Mouse (Mus musculus) gastrocnemius, postnatal 14 days (tissue): ENCODE measurements around the gene Flot1. TPM values are rescaled to one million over a fixed set of nuclear protein-coding genes. Genes with fewer than 3 reads are reported as not detected.
A peak's percentile ranks its signal among the peaks of the same experiment; 100 is the strongest.

Experiments used
- DNase-seq: peaks from one replicate; pipeline ENCODE4 v3.0.0; 2021; ENCODE audit warnings: mixed read lengths
- intact Hi-C: fragments of 180-260 bp; cut with DNase I; formaldehyde crosslinking; loops from one replicate; pipeline ENCODE4 v1.15.1; 2025; ENCODE audit warnings: low total_unique reads
- total RNA-seq, 2 experiments: library from RNA; stranded (reverse); gene quantifications; 2 replicates each; pipeline ENCODE4 v1.2.3; 2021

Gene Flot1
- total RNA-seq, 2 experiments from 2014 or later = 39.2 to 40.3 TPM

GRCm38 (mm10) chr17:35861198-35861857 is 38.3 kb downstream of the Flot1 start, which contains the start of gene Nrm:
TSS of gene Nrm (plus strand) at chr17:35861318.
- DNase-seq = peak; percentile 91
- intact Hi-C loops = no loop called here

- DNase-seq = no peak
- intact Hi-C loops = no loop called here
Measured at GRCm38 (mm10) chr17:35864832-35865353, 41.9 kb downstream of the Flot1 start.

- intact Hi-C loops = no loop called here
- DNase-seq = peak; percentile 89
Measured at GRCm38 (mm10) chr17:35865481-35866280, 42.7 kb downstream of the Flot1 start, which contains the start of gene Ppp1r18. TSS of gene Ppp1r18 (plus strand) at chr17:35865593.

- DNase-seq = peak; percentile 79
- intact Hi-C loops = no loop called here
Measured at GRCm38 (mm10) chr17:35866281-35866831, 43.3 kb downstream of the Flot1 start.

DNA sequence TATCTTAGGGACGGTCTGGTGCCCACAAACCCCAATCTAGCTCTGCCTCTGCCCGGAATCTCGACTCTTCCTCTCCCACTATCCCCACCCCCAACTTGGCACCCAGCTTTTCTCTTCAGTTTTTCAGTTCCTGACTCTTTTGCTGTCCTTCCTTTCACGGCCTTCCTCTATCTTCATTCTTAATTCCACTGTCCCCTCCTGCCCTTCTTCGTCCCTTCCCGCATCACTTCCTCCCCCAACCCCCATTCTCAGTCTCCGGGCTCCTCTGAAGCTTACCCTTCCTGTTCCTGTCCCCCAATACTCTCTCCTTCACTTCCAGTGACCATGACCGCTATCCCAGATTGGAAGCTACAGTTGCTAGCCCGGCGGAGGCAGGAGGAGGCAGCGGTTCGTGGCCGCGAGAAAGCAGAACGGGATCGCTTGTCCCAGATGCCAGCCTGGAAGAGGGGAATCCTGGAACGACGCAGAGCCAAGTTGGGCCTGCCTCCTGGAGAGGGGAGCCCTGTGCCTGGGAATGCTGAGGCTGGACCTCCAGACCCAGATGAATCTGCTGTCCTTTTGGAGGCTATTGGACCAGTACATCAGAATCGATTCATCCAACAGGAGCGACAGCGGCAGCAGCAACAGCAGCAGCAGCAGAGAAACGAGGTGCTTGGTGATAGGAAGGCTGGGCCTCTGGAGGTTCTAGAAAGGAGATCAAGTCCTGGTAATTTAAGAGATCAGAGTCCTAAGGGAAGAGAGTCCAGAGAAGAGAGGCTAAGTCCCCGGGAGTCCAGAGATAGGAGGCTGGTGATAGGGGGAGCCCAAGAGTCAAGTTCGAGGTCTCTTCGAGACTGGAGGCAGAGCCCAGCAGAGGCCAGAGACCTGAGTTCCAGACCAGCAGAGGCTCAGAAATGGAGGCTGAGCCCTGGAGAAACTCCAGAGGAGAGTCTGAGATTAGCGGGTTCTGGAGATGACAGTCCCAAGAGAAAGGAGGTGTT is 44.2 kb downstream of the Flot1 start:
- intact Hi-C loops = no loop called here
- no peak for DNase-seq

- intact Hi-C loops = no loop called here
- DNase-seq = peak; percentile 44
Measured at GRCm38 (mm10) chr17:35868165-35868820, 45.3 kb downstream of the Flot1 start.

GRCm38 (mm10) chr17:35868961-35869345 is 45.9 kb downstream of the Flot1 start:
- no peak for DNase-seq
- intact Hi-C loops = no loop called here

DNA sequence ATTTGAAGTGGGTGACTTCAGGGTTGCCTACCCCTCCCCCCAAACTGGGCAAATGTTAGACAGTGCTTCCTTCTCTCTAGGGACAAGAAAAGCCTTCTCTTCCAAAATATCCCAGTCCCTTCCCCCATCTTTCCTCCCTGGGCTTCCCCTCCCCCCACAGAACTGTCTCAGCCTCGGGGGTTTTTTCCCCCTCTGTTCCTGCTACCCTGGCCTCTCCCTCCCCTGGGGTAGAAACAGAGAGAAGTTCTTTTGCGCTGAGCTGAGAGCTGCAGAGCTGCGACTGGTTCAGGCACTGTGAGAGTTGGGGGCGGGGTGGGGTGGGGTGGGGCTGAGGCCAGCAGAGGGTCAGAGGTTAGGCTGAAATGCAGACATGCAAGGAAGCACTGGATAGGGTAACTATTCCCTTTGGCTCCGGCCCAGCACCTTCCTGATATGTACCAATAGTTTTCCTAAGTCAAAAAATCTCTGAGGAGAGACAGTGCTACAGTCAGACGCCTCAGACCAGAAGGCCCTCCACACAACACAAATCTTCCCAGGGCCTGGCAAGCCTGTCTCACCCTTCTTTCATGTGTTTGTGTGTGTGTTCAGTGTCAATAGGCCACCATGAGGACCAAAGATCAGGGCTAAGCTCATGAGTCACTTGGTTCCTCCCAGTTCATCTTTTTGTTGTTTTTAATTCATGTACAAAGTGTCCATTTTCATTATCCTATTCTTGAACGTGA is 46.5 kb downstream of the Flot1 start:
- peak; percentile 54 for DNase-seq
- intact Hi-C loops = no loop called here

DNA sequence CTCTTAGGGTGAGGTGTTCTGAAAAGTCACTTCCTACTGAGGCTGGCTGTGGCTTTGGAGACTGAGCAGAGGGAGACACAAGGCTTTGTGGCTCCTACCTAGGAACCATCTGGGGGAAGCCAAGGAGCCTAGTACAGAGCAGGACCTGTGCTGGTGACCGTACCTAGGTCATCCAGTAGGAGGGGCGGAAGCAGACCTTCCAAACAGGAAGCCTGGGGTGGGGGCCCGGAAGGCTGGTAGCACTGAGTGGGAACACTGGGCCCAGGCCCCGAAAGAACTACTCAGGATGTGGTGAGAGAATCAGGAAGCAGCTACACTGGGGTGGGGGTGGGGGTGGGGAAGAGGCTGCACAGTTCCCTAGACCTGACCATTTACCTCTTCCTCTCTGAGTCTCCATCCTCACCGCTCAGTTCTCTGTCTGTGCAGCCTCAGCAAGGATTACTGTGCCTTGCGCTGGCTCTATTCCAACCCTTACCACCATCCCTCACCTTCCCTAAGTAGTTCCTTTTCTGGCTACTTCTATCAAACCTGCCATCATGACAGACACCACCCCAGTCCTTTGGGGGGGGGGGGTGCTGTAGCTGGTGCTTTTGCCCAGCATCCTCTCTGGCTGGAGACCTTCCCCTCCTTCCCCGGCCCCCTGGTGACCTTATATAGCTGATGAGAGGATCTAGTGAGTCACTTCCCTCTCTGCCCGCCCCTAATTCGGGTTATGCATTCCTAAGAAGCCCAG is 47.3 kb downstream of the Flot1 start:
- peak; percentile 60 for DNase-seq
- intact Hi-C loops = no loop called here

DNA sequence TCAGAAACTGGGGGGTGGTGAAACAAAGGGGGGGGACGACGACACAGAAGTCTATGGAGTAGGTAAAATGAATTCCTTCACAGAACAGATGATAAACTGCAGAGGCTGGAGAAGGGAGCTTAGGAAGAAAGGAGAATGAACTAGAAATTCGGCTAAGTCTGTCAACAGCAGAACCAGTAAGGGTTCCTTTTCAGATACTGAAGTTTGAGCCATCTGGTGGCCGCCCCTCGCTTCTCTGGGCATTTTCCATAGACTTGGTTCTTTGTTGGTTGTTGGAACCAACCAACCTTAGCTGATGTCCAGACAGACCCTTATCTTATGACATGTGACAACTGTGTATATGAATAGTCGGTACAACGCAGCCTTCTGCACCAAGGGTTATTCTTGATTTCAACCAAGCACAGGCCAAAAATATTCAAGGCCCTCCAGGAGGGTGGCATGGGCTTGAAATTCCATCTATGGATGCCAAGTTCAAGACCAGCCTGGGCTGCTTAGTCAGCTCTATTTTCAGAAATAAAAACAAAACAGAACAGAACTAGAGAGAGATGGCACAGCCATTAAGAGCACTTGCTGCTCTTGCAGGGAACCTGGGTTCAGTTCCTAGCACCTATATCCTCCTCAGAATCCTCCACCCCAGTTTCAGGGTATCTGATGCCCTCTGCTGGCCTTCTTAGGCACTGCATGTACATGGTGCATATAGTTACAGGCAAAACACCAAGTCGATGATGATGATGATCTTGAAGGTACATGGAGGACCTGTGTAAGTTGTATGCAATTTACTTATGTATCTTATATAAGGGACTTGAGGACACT is 48.1 kb downstream of the Flot1 start:
- DNase-seq = no peak

DNA sequence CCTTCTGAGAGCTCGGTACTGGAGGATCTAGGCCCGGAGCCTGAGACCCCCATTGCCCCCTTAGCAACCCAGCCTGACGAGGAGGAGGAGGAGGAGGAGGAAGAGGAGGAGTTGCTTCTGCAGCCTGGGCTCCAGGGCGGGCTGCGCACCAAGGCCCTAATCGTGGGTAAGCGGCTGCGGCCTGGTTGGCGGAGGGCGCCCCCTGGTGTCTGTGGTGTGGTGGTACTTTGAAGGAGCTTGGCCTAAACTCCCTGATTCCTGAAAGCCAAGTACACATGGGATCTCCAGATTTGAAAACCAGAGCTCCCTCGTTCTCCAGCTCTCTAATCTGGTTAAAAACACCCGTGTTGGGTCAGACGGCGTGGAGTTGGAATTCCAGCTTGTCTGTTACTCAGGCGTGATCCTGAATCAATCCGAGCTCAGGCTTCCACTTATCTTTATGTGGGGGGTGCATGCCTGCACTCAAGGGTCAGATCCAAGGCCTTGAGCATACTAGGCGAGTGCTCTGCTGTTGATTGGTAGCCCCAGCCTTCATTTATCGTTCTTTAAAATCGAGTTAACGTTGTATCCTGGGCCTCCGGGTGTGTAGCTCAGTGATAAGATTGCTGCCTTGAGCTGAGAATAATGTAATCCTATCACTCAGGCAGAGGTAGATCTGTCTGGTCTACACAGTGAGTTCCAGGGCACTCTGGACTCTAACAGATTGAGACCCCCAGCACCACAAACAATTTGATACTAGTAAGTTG is 50.9 kb downstream of the Flot1 start:
- peak; percentile 90 for DNase-seq
- intact Hi-C loops = loop anchor here (2.0 kb wide), 1 partner anchor 39 kb away; no protein-coding TSS in a partner anchor

More for the DNA sequence above, 48.1 kb downstream of the Flot1 start:
- intact Hi-C loops = no loop called here

GRCm38 (mm10) chr17:35874721-35875120 is 51.7 kb downstream of the Flot1 start:
- no peak for DNase-seq
- intact Hi-C loops = no loop called here

DNA sequence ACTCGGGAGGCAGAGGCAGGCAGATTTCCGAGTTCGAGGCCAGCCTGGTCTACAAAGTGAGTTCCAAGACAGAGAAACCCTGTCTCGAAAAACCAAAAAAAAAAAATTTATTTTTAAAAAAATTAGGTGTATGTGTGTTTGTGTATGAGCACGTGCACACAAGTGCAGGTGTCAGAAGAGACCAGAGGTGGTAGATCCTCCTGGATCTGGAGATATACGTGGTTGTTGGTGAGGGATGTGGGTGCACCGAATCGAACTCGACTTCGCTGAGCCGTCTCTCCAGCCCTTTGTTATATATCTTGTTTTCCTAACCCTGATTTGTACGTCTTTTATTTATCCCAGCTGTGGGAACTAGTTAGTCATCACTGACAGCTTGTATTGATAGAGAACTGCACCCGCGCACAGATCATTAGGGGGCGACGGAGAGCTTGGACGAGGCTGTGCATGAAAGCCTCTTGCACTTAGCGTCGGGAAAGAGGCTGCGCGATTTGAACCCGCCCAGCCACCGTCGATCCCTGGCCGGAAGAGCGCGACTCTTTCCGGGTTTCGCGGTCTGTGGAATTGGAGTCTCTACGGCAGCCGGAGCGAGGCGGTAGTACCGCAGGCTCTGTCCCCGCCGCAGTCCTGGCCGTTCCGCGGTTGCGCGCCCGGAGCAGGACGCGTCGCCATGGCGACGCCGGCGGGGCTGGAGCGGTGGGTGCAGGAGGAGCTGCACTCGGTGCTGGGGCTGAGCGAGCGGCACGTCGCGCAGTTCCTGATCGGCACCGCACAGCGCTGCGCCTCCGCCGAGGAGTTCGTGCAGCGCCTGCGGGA is 56.4 kb downstream of the Flot1 start, which contains the start of gene Dhx16:
Dhx16 (plus strand) TSS at position 575 of the 813 bp plus-strand sequence.
- peak; percentile 94 for DNase-seq
- intact Hi-C loops = no loop called here
